Mouse (Mus musculus) neural tube, embryonic 13.5 days (tissue): ENCODE measurements around the gene Eps8. TPM values are rescaled to one million over a fixed set of nuclear protein-coding genes. Genes with fewer than 3 reads are reported as not detected.

Experiments used
- ATAC-seq: fragments of 200-750 bp; cut with Nextera tagmentation; 2 replicates; pipeline ENCODE4 v1.8.0; 2017; ENCODE audit warnings: low read depth, mild to moderate bottlenecking, moderate TSS enrichment, moderate library complexity
- H3K27ac ChIP-seq: fragments of 300-500 bp; sonication (generic); replicated peaks from 2 replicates; pipeline ENCODE4 v1.5.1; 2015; ENCODE audit warnings: moderate library complexity, mild to moderate bottlenecking, inconsistent platforms
- H3K27me3 ChIP-seq: fragments of 300-500 bp; sonication (generic); 2 replicates; pipeline ENCODE4 v1.6.1; 2015; ENCODE audit warnings: mild to moderate bottlenecking, inconsistent platforms
- H3K36me3 ChIP-seq: fragments of 300-500 bp; sonication (generic); 2 replicates; pipeline ENCODE4 v1.6.1; 2015; ENCODE audit warnings: mild to moderate bottlenecking, inconsistent platforms
- H3K4me1 ChIP-seq: fragments of 300-500 bp; sonication (generic); replicated peaks from 2 replicates; pipeline ENCODE4 v1.6.1; 2015; ENCODE audit warnings: inconsistent platforms
- H3K4me2 ChIP-seq: fragments of 300-500 bp; sonication (generic); 2 replicates; pipeline ENCODE4 v1.6.1; 2015; ENCODE audit warnings: inconsistent platforms, mild to moderate bottlenecking, moderate library complexity
- H3K4me3 ChIP-seq: fragments of 300-500 bp; sonication (generic); 2 replicates; pipeline ENCODE4 v1.5.1; 2015; ENCODE audit warnings: mild to moderate bottlenecking, inconsistent platforms
- H3K9ac ChIP-seq: fragments of 300-500 bp; sonication (generic); 2 replicates; pipeline ENCODE4 v1.6.1; 2015; ENCODE audit warnings: moderate library complexity, mild to moderate bottlenecking, inconsistent platforms
- H3K9me3 ChIP-seq: fragments of 300-500 bp; sonication (generic); 2 replicates; pipeline ENCODE4 v1.6.1; 2016; ENCODE audit warnings: inconsistent platforms
- WGBS: fragments of 180-500 bp; shearing (Covaris S2); methylation state at CpG from one replicate; pipeline ENCODE4 v1.1.7; 2015; 5-methylcytosine and 5-hydroxymethylcytosine counted together
- polyA plus RNA-seq: library from polyadenylated mRNA; unstranded; fragments of >200 nt; fragmentation: Nextera tagmentation; extraction: Ambion mirVana; gene quantifications from 2 replicates; pipeline ENCODE4 v1.2.1, GENCODE M21; 2015

Eps8 gene
- polyA plus RNA-seq, 1 experiment from 2014 or later: 10.8 TPM

DNA sequence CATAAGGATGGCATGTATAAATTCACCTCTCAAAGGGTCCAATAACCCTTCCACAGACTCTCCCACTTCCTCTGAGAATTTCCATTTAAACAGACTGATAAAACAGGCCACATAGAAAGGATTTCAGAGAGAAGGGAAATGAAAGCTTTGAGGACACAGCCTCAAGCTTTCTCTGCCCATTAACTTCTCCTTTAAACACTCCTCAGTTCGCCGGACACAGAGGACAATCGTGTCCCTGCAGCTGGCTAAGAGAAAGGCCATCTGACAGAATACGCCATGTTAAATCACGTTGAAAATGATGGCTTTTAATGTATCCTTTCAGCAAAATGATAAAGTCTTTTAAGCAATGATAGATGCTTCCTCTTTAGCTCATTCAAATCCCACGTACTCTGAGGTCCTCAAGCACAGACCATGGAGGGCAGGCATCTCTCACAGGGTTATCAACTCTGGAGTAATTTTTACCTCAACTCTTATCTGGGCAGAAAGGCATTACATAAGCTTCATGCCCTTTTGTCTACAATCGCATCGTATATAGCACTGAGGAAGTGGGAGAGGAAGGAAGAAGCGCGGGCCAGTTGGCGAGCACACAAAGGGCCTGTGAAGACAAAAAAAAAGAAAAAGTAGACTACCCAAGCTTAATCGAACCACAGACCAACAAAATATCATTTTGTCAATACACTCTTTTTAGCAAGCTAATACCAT is 77.9 kb downstream of the Eps8 start:
- Histone ChIP-seq H3K4me1 (no peaks in the 10 kb centered on the region), H3K27me3 (no peaks in the 10 kb centered on the region), H3K4me2 (no peak overlapping the region), H3K9me3 (no peaks in the 10 kb centered on the region), H3K9ac (no peak overlapping the region), H3K4me3 (no peak overlapping the region), H3K27ac (no peak overlapping the region), H3K36me3 (no peaks in the 10 kb centered on the region)
- 83% methylated on average over 12 of the region's 12 CpGs for WGBS
- no peak for ATAC-seq

- Histone ChIP-seq H3K4me1 (no peaks in the 10 kb centered on the region), H3K9ac (no peak overlapping the region), H3K4me3 (no peak overlapping the region), H3K27ac (no peak overlapping the region), H3K9me3 (no peaks in the 10 kb centered on the region), H3K4me2 (no peak overlapping the region), H3K36me3 (no peaks in the 10 kb centered on the region), H3K27me3 (no peaks in the 10 kb centered on the region)
- ATAC-seq: no peak
- 94% methylated on average over 4 of the region's 4 CpGs for WGBS
Observed at GRCm38 (mm10) chr6:137576091-137576490, 78.6 kb downstream of the Eps8 start.

- no peak overlapping the region for H3K4me3 ChIP-seq
- H3K4me1 ChIP-seq: no peaks in the 10 kb centered on the region
- ATAC-seq: no peak
- H3K4me2 ChIP-seq: no peak overlapping the region
- no peaks in the 10 kb centered on the region for H3K27me3 ChIP-seq
- H3K9me3 ChIP-seq: no peaks in the 10 kb centered on the region
- H3K27ac ChIP-seq: no peak overlapping the region
- no peaks in the 10 kb centered on the region for H3K36me3 ChIP-seq
- no peak overlapping the region for H3K9ac ChIP-seq
- WGBS: 76% methylated on average over 7 of the region's 7 CpGs
Observed at GRCm38 (mm10) chr6:137573897-137574296, 80.8 kb downstream of the Eps8 start.

DNA sequence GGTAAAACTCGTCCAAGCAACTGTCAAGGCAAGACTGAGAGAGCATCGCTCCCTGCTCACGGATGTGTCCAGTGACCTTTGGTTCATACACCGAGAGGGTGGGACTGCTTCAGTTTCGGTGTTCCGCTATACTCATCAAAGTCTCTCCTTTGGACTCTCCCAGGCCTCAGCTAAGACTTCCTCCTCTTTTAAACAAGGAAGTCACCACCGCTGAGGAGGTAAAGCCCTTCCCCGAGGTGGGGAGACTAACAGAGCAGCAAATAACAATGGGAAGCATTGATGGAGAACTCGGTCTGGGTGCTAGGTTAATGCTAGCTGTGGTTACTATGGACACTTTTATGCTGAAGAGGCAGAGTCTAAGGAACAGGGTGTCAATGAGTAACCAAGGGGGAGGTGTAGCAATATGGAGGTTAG is 84.0 kb downstream of the Eps8 start:
- WGBS: 66% methylated on average over 9 of the region's 9 CpGs
- ATAC-seq: no peak
- Histone ChIP-seq H3K27ac (no peak overlapping the region), H3K4me3 (no peak overlapping the region), H3K9me3 (no peaks in the 10 kb centered on the region), H3K36me3 (no peaks in the 10 kb centered on the region), H3K4me1 (no peaks in the 10 kb centered on the region), H3K27me3 (no peaks in the 10 kb centered on the region), H3K4me2 (no peak overlapping the region), H3K9ac (no peak overlapping the region)

DNA sequence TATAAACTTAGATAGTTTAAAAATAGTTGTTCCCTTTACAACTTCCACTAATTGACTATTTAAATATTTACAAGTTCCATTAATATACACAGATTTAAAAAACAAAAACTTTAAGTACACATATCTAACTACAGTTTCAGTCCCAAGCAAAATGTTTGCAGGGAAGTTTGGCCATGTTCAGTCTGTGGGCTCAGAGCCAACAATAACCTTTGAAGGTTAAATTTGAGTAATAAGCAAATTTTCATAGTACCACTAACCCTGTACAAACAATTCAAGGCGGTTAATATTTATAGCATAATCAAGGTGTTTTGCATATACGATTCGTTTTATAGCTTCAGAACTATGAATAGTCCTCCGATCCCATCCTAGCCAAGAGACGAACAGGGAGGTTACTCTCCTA is 84.7 kb downstream of the Eps8 start:
- no peaks in the 10 kb centered on the region for H3K27me3 ChIP-seq
- ATAC-seq: no peak
- H3K4me1 ChIP-seq: no peaks in the 10 kb centered on the region
- no peaks in the 10 kb centered on the region for H3K36me3 ChIP-seq
- no peak overlapping the region for H3K4me2 ChIP-seq
- H3K27ac ChIP-seq: no peak overlapping the region
- no peak overlapping the region for H3K4me3 ChIP-seq
- 93% methylated on average over 5 of the region's 5 CpGs for WGBS
- no peaks in the 10 kb centered on the region for H3K9me3 ChIP-seq
- no peak overlapping the region for H3K9ac ChIP-seq

- H3K4me3 ChIP-seq: no peak overlapping the region
- no peaks in the 10 kb centered on the region for H3K9me3 ChIP-seq
- no peak overlapping the region for H3K27ac ChIP-seq
- no peak overlapping the region for H3K9ac ChIP-seq
- ATAC-seq: no peak
- no peaks in the 10 kb centered on the region for H3K27me3 ChIP-seq
- H3K36me3 ChIP-seq: no peaks in the 10 kb centered on the region
- H3K4me1 ChIP-seq: no peaks in the 10 kb centered on the region
- 91% methylated on average over 6 of the region's 6 CpGs for WGBS
- H3K4me2 ChIP-seq: no peak overlapping the region
Observed at GRCm38 (mm10) chr6:137569071-137569470, 85.6 kb downstream of the Eps8 start.

DNA sequence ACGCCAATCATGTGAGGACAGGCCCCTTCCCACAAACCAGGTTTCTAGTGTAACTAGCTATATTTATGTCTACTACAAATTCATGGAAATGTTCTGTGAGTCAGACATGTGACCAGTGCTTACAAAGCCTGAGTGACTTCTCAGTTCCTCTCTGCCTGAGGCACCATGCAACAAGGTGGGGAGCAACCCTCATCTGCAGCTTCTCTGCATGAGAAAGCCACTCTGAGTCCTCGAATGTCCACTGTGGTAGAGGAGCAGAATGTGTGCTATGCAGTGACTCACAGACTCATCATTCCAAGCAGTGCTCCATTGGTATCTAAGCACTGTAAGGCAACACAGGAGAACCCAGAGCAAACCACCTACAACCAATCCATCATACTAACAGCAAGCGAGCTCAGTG is 88.8 kb downstream of the Eps8 start:
- no peak overlapping the region for H3K4me3 ChIP-seq
- no peak for ATAC-seq
- H3K4me2 ChIP-seq: no peak overlapping the region
- WGBS: 93% methylated on average over 3 of the region's 3 CpGs
- no peak overlapping the region for H3K27ac ChIP-seq
- H3K9ac ChIP-seq: no peak overlapping the region
- H3K36me3 ChIP-seq: no peaks in the 10 kb centered on the region
- no peaks in the 10 kb centered on the region for H3K9me3 ChIP-seq
- peaks cover 6% of the 10 kb centered on the region for H3K4me1 ChIP-seq
- no peaks in the 10 kb centered on the region for H3K27me3 ChIP-seq

DNA sequence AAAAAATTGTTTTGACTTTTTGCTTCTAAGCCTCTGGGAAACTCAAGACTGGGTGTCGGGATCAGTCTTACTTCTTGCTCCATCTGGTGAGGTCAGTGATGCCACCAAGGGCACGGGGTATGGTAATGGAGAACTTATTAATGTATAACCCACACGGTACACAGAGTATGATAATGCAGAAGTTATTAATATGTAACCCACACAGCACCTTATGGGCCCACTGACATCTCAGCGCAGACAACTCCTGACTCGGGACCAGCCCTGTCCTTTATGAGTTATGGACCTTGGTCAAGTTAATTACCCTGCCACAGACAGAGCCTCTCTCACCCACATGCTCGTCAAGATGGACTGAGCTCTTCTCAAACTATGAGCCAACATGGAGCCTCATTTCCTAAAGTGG is 89.2 kb downstream of the Eps8 start:
- Histone ChIP-seq H3K27ac (no peak overlapping the region), H3K9ac (no peak overlapping the region), H3K9me3 (no peaks in the 10 kb centered on the region), H3K4me2 (no peak overlapping the region), H3K4me1 (peaks cover 10% of the 10 kb centered on the region), H3K27me3 (no peaks in the 10 kb centered on the region), H3K4me3 (no peak overlapping the region), H3K36me3 (no peaks in the 10 kb centered on the region)
- ATAC-seq: no peak
- WGBS: 87% methylated on average over 6 of the region's 6 CpGs

DNA sequence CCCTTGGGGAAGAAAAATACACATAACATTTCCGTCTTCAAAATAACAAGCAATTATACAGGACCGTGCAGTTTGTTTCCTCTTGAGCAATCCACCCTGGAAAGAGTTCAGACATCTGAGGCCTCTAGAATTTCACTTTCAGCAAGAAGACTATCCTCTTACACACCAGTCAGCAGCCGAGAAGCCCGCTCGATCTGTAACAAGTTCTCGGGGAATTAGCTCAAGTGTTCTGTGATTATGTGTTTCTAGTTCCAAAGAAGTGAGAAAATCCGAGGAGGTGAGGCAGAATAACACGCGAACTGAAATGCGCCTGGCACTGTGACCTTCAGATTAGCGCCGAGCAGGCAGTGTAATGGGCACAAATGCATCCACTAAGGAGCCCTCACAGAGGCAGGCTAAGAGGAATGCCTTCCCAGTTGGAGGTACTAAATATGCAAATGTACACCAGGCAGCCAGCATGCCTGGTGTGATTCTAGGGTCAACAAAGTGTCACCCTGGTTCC is 94.3 kb downstream of the Eps8 start:
- Histone ChIP-seq H3K27me3 (no peaks in the 10 kb centered on the region), H3K27ac (peak overlapping the region; percentile 52; the same call in 1 of the 2 replicates), H3K4me2 (no peak overlapping the region), H3K9me3 (no peaks in the 10 kb centered on the region), H3K4me1 (peaks cover 23% of the 10 kb centered on the region), H3K9ac (no peak overlapping the region), H3K4me3 (no peak overlapping the region), H3K36me3 (no peaks in the 10 kb centered on the region)
- WGBS: 32% methylated on average over 12 of the region's 12 CpGs
- peak; percentile 75 for ATAC-seq

GRCm38 (mm10) chr6:137558840-137559239 is 95.8 kb downstream of the Eps8 start:
- Histone ChIP-seq H3K9me3 (no peaks in the 10 kb centered on the region), H3K4me2 (no peak overlapping the region), H3K27ac (no peak overlapping the region), H3K27me3 (no peaks in the 10 kb centered on the region), H3K36me3 (no peaks in the 10 kb centered on the region), H3K4me3 (no peak overlapping the region), H3K4me1 (peaks cover 23% of the 10 kb centered on the region), H3K9ac (no peak overlapping the region)
- no peak for ATAC-seq
- 85% methylated on average over 13 of the region's 13 CpGs for WGBS

DNA sequence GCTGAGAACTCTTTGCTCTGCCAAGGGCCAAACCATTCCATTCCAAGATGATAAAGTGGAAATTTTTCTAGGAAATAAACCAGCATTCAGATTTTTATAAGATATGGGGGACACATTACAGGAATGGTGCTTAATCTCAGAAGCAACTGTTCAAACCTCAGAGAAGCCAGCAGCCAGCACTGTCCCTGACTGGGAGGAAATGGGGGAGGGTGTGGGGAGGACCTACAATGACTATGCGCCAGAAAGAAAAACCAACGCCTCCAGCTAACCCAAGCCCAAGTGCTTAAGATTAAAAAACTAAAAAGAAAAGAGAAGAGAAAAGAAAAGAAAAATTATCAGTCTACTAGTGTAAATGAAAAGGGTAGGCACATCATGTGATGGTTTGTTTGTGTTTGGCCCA is 97.0 kb downstream of the Eps8 start:
- H3K4me1 ChIP-seq: peaks cover 23% of the 10 kb centered on the region
- H3K9ac ChIP-seq: no peak overlapping the region
- no peak overlapping the region for H3K4me3 ChIP-seq
- H3K4me2 ChIP-seq: no peak overlapping the region
- 83% methylated on average over 2 of the region's 2 CpGs for WGBS
- no peaks in the 10 kb centered on the region for H3K27me3 ChIP-seq
- no peak for ATAC-seq
- H3K9me3 ChIP-seq: no peaks in the 10 kb centered on the region
- H3K36me3 ChIP-seq: no peaks in the 10 kb centered on the region
- H3K27ac ChIP-seq: no peak overlapping the region

- Histone ChIP-seq H3K36me3 (no peaks in the 10 kb centered on the region), H3K4me3 (no peak overlapping the region), H3K9ac (no peak overlapping the region), H3K27ac (no peak overlapping the region), H3K27me3 (no peaks in the 10 kb centered on the region), H3K4me1 (peaks cover 23% of the 10 kb centered on the region), H3K4me2 (no peak overlapping the region), H3K9me3 (no peaks in the 10 kb centered on the region)
- WGBS: 88% methylated on average over 4 of the region's 4 CpGs
- ATAC-seq: no peak
Observed at GRCm38 (mm10) chr6:137557159-137557558, 97.5 kb downstream of the Eps8 start.

DNA sequence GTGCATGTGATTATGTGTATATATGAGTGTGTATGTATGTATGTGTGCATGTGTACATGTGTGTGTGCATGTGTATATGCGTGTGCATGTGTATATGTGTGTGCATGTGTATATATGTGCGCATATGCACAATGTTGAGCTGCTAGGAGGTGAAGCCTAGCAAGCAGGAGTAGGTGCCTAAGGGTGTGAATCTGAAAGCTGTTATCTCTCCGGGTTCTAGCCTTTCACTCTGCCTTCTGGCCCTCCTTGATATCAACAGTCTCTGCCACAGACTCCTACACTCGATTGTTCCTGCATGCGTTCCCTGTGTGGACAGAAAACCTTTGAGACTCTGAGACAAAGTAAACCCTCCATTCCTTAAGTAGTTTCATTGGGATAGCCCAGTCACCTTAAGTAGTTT is 98.0 kb downstream of the Eps8 start:
- no peak for ATAC-seq

More for the DNA sequence above, 98.0 kb downstream of the Eps8 start:
- WGBS: 88% methylated on average over 5 of the region's 5 CpGs
- Histone ChIP-seq H3K9me3 (no peaks in the 10 kb centered on the region), H3K27me3 (no peaks in the 10 kb centered on the region), H3K27ac (no peak overlapping the region), H3K4me2 (no peak overlapping the region), H3K4me3 (no peak overlapping the region), H3K9ac (no peak overlapping the region), H3K4me1 (peaks cover 23% of the 10 kb centered on the region), H3K36me3 (no peaks in the 10 kb centered on the region)
